Mouse (Mus musculus) cerebellum, adult 18-20 months (tissue): ENCODE measurements around the gene Cacna2d1.

Source experiments
- DNase-seq, 2 experiments: peaks; one replicate each; pipeline ENCODE4 v3.0.0; 2021

The Cacna2d1 gene

GRCm38 (mm10) chr5:16163270-16163669 lies 228.8 kb downstream of the Cacna2d1 start:
- no peak for DNase-seq

- DNase-seq = no peak
Observed at GRCm38 (mm10) chr5:16166117-16166867, 231.8 kb downstream of the Cacna2d1 start.

DNA sequence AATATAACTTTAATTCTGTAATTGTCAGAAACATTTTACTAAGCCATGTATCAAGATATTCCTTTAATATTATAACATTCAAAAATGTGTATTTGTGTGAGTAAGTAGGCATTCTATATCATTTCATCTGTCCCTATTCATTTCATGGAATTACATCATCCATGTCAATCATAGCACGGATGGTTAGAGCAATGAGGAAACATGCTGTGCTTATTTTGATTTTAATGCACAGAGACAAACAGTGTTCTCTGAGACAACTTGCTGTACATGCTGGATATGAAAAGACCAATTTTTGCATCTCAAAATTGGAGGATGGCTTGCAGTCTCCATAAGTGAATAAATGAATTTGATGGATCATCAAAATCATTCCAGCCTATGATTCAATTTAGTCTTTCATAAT lies 232.4 kb downstream of the Cacna2d1 start:
- DNase-seq = no peak

DNA sequence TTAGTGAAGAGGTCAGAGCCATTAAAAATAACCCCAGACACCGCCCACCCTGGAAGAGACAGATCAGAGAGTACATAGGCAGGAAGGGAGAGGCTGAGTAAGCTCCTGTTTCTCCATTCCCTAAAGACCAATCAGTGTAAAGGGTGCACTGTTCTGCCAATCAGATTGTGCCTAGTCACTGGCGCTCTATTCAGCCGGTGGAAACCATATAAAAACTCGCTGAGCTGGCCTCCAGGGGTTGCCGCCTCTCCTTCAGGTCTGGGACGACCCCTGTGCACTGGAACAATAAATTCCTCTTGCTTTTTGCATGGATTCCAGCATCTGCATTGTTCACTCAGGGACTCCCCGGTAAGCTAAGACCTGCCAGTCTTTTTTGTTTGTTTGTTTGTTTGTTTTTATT lies 246.6 kb downstream of the Cacna2d1 start:
- no peak for DNase-seq

DNA sequence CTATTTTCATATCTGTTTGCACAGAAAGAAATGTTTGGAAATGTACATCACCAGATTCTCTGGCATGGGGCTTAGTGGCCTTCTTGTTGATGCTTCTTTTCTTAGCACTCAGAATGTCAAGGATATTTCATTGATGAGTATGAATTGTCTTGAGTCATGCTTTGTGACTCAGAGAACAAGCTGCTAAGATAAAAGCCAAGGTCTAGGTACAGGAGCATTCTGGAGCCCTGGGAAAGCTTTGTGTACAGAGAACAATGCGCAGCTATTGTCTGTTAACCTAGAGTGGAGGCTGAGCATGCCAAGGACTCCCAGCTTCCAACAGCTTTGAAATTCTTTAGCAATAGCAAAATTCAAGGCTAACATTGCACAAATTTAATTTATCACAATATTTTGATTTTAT lies 249.6 kb downstream of the Cacna2d1 start:
- DNase-seq = no peak

- DNase-seq = no peak
Observed at GRCm38 (mm10) chr5:16187931-16188330, 253.4 kb downstream of the Cacna2d1 start.

DNA sequence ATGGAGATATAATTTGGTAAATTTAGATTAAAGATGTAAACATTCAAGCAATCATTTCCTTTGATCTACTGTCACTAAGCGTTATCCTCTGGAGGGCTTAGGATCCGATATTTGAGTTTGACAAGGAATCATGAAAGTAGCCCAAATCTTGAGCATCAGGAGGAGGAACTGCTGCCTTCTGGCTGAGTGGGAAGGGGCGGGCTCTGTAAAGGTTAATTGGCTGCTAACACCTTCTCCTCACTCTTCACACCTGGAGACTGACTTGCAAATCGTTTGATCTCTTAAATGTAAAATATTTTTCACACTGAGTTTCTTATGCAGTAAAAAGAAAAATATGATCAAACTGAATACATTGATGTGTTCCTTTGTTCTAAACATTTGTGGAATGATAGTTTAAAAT lies 255.4 kb downstream of the Cacna2d1 start:
- DNase-seq = no peak

DNA sequence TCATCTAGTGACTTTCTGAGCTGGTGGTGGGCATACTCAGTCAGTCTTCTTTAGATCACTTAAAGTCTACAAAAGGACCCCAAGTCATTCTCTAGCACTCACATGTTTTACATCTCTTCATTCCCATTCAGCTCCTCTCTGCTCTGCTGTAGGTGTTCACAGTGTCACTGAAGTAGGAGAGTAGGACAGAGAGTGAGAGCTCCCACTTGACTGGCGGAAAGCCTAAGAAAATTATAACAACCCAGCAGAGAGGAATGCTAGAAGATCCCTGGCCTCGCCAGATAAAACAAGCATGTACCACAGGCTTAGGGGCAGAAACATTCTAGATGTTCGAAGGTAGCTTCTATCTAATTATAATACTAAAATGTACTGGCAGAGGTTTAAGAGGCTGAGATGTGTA lies 256.7 kb downstream of the Cacna2d1 start:
- DNase-seq = no peak

DNA sequence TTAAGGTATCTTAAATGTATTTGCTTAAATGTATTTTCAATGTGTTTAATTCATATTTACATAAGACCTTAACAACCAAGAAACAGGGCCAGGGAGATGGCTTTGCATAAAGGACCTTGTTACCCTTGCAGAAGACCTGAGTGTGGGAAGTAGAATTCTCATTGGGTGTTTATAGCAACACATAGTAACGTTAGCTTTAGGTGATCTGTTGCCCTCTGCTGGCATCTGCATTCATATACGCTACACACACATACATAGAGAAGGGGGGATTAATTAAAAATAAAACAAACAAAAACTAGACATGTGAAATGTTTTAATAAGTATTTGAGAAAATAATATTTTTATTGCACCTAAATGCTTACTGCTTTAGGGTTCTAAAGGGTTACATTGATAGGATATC lies 265.3 kb downstream of the Cacna2d1 start:
- peak; percentile 18 to 34 for DNase-seq

- DNase-seq = no peak
Observed at GRCm38 (mm10) chr5:16221960-16222359, 287.5 kb downstream of the Cacna2d1 start.

GRCm38 (mm10) chr5:16225359-16225758 lies 290.9 kb downstream of the Cacna2d1 start:
- no peak for DNase-seq

DNA sequence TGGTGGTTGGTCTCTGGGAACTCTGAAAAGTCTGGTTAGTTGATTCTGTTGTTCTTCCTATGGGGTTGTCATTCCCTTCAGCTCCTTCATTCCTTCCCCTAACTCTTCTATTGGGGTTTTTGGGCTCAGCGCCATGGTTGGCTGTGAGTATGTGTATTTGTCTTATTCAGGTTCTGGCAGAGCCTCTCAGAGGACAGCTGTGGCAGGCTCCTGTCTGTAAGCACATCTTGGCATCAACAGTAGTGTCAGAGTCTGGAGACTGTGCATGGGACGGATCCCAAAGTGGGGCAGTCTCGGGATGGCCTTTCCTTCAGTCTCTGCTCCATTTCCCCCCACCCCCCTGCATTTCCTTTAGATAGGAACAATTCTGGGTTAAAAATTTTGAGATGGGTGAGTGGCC lies 294.9 kb downstream of the Cacna2d1 start:
- no peak for DNase-seq

- no peak for DNase-seq
Observed at GRCm38 (mm10) chr5:16231477-16231876, 297.0 kb downstream of the Cacna2d1 start.

- peak; percentile 12 to 16 for DNase-seq
Observed at GRCm38 (mm10) chr5:16234891-16235290, 300.4 kb downstream of the Cacna2d1 start.

GRCm38 (mm10) chr5:16235864-16236263 lies 301.4 kb downstream of the Cacna2d1 start:
- DNase-seq = no peak

- DNase-seq = no peak
Observed at GRCm38 (mm10) chr5:16236608-16237007, 302.1 kb downstream of the Cacna2d1 start.

DNA sequence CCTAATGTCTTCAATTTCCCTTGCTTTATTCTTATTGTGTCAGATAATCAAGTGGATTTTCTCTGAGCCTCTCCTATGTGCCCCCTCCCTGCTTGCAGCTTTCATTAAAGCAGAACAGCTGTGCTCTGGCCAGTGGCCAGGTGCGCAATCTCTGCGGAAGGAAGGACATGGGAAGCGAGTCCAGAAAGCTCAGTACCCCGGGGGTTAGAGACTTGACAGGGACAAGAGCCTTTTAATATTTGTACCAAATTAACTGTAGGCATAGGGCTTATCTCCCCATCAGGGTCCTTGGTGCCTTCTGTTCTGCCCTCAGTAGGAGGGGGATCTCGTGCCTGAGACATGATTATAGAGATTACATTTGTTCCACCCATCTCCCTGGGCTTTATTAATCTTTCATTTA lies 303.5 kb downstream of the Cacna2d1 start:
- DNase-seq = no peak

GRCm38 (mm10) chr5:16240255-16240654 lies 305.8 kb downstream of the Cacna2d1 start:
- DNase-seq = no peak

- no peak for DNase-seq
Observed at GRCm38 (mm10) chr5:16243599-16243998, 309.1 kb downstream of the Cacna2d1 start.

GRCm38 (mm10) chr5:16252738-16253513 lies 318.4 kb downstream of the Cacna2d1 start:
- no peak for DNase-seq

- no peak for DNase-seq
Observed at GRCm38 (mm10) chr5:16253768-16254167, 319.3 kb downstream of the Cacna2d1 start.

DNA sequence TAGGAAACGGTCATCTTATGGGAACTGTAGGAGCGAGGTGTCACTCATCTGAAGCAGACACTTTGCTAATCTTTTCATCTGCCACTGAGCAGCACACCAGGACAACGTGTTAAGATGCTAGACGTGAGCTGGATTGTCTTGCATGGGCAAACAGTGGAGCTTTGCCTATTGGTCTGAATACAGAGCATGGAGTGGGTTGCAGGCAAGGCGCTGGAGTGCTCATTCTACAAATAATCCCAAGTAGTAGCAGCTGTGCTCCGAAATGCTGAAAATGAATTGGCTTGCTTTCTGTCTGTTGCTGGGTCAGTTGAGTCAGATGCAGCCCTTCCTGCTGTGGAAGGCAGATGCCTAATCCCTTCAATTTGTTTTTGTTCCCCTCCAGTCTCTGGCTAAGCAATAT lies 330.9 kb downstream of the Cacna2d1 start:
- DNase-seq = no peak

DNA sequence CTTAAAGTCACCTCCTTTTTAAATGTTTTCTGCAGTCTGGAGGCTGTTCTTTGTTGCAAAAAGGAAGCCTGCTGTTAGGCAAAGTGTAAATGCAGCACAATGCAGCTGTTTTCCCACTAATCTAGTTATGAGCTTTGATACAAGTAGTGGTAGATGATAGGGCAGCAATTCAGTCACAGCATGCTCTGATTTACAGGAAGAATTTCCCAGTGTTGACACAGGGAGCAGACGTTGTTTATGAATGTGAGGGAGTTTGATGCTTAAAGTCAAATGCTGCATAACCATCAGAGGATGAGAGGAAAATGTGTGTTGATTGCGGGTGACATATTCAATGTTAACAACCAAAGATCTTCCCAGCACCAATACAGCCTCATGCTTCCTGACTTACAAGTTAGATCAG lies 342.6 kb downstream of the Cacna2d1 start:
- DNase-seq = no peak

DNA sequence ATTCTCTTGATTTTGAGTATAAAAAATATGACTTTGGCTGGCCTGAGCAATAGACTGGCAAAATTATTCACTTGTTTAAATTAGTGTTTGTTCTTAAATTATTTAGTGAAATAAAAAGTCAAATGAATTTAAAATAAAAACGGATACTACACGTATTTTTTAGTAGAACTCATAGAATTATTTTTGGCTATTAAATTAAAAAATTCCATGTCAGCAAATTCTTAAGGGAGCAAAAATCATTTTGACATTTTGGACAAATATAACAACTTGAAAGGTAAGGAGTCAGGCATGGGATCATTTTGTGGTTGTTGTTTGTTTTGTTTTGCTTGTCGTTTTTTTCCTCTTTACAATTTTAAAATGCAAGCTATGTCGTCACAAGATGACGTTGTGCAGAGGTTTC lies 346.7 kb downstream of the Cacna2d1 start:
- no peak for DNase-seq
